Mouse (Mus musculus) layer of hippocampus, adult 9-10 months (tissue): ENCODE measurements around the gene Slc25a12.

Experiments
- DNase-seq: peaks from one replicate; pipeline ENCODE4 v3.0.0; 2022; ENCODE audit warnings: low spot score

Gene Slc25a12

GRCm38 (mm10) chr2:71248071-71248470, 119.5 kb downstream of the Slc25a12 start:
- no peak for DNase-seq

DNA sequence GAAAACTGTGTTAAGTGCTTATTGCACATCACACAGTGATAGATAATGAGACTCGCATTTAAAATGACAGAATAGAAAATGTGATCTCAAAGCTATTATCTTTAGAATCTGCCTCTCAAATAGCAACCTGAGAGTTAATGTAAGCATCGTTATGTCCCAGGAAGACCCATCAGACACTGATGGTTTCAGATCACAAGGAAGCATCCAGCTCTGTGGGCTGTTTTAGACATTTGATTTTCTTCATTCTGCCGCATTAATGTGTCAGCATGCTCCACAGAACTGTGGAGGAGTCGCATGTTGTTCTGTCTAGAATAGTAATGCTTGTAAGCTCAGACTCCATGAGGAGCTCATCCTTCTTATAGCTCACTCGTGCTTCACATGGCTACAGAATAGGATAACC, 121.5 kb downstream of the Slc25a12 start:
- no peak for DNase-seq

DNA sequence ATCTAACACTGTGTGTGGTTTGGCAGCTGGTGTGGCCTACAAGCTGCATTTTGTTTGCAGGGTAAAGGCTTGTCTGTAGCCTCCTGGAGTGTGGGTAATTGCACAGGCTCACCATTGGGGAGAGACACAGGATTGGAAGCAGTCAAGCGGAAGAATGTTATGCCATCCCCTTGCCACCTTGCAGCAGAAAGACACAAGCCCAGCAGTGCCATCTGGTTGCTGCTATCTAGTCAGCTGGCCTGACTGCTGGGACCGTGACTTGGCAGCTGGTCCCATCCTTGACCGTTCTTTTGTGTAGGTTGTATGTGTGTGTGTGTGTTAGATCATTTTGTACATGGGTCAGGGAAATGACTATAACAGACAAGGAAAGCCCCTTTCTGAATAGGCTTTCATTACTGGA, 122.1 kb downstream of the Slc25a12 start:
- DNase-seq = peak; percentile 21

DNA sequence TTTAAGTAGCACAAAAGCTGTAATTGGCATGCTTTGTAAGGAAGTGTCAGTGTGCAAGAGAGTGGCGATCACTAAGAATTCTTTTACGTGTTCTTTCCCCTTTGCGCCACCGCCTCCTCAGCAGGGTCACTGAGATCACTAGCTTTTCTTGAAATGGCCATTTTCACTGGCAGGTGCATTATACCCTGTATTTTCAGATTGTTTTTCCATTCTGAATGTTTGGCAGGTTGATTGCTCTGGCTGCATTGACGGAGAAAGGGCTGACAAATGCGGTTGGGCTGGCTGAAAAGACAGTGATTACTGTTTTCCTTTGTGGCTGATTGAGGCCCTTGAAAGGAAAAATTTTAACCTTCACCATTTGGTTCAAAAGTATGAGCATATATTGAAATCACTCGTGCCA, 122.7 kb downstream of the Slc25a12 start:
- no peak for DNase-seq

DNA sequence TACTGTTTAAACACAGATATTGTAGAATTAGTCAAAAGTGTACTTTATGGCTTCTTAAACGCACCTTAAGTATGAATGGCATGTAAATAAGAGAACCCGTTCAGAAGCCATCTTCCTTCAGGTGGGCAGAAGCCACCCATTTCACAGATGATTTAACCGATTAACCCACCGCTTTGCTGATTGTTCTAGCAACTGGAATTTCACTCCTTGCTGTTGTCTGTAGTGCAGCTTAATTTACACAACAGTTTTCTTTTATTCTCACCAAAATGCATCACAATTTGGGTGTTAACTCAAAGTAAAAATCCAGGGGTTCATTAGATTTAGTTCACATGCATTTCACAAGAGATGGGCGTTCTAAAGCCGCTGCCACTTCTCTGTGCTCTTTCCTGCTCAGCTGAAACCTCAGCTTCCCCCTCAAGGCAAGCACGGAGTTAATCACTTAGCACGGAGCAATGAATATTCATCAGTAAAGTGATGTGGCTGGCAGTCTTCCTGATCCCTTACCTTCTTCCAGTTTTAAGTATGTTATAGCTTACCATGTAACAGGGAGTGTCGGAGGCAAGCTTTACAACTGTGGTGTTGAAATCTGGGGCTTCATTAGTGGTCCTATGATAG, 124.4 kb downstream of the Slc25a12 start:
- no peak for DNase-seq

DNA sequence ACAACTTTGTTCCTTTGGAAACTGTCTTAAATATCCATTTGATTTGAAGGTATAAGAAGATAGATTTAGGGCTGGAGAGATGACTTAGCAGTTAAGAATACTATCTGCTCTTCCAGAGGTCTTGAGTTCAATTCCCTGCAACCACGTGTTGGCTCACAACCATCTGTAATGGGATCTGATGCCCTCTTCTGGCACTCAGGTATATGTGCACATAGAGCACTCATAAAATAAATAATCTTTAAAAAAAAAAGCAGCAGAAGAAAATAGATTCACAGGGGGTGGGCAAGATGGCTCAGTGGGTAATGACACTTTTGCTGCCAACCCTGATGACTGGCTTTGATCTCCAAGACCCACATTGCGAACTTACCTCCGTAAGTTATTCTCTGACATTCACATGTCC, 125.4 kb downstream of the Slc25a12 start:
- DNase-seq = no peak

GRCm38 (mm10) chr2:71241505-71241904, 126.0 kb downstream of the Slc25a12 start:
- no peak for DNase-seq

DNA sequence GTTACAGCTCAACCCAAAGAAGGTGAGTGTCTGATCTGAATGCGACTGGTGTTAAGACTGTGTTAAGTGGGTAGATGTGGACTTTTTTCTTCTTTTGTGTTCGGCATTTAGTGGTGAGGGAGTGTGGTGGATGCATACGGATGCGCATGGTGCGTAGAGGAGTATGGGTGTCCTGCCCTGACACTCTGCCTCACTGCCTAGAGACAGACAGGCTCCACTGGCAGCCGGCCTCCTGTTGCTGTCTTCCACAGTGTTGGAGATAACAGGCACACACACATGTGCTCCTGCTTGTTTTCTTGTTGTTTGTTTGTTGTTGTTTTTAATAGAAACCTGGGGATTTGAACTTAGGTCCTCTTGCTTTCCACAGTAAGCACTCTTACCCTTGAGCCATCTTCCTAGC, 131.5 kb downstream of the Slc25a12 start:
- no peak for DNase-seq

GRCm38 (mm10) chr2:71235420-71235819, 132.1 kb downstream of the Slc25a12 start:
- DNase-seq = no peak

- no peak for DNase-seq
Observed at GRCm38 (mm10) chr2:71232976-71233375, 134.6 kb downstream of the Slc25a12 start.

GRCm38 (mm10) chr2:71231951-71232350, 135.6 kb downstream of the Slc25a12 start:
- no peak for DNase-seq

DNA sequence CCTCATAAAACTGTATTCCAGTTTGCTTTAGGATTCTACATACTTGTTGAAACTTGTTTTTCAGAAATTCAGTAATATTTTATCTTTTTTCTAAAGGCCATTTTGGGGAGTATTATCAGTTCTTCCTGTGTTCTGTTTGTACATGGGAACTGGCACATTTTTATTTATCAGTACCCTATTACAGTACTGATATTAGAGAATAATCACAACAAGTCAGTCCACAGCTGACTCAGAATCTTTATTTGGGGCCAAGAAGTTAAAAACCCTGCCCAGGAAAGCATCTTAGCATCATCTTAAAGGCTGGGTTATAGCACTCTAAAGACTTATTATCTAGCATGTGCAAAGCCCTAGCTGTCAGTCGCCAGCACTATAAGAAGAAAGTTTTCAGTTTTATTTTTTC, 137.9 kb downstream of the Slc25a12 start:
- DNase-seq = no peak

DNA sequence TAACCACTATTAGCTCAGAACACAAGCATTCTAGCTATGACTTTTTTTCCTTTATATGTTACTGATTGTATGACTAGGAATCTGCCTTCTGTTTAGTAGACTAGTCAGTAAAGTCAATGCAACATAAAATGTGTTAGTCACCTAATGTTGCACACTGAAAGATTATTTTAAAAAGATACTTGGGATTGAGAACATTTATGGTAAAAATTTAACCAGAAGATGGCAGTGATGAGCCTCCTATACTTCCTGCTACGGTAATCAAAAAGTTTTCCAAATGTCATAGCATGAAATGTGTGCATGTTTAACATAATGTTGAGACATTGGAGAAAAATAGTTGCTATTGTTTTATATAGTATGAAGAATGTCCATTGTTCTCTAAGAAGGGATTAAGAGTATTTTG, 140.2 kb downstream of the Slc25a12 start:
- DNase-seq = no peak
